Mouse (Mus musculus) G1E (cell line): ENCODE measurements around the gene Sprr2d.

Source experiments
- CTCF ChIP-seq: IDR thresholded peaks from 2 replicates; pipeline ENCODE4 v1.5.1; 2012; ENCODE audit warnings: low read depth, low read length, inconsistent platforms, mixed read lengths
- GATA1 ChIP-seq: IDR thresholded peaks from 2 replicates; pipeline ENCODE4 v1.6.1; 2012; ENCODE audit warnings: borderline replicate concordance, low read length, inconsistent platforms, mixed read lengths
- GATA2 ChIP-seq: IDR thresholded peaks from 2 replicates; pipeline ENCODE4 v1.6.1; 2012; ENCODE audit warnings: low read depth, low read length, inconsistent platforms, borderline replicate concordance
- POLR2AphosphoS5 ChIP-seq: IDR thresholded peaks from 2 replicates; pipeline ENCODE4 v1.6.1; 2012; ENCODE audit warnings: low read depth, low read length, inconsistent platforms; ENCODE audit not compliant: insufficient replicate concordance
- TAL1 ChIP-seq: conservative IDR thresholded peaks from 2 replicates; pipeline ENCODE4 v1.6.1; 2012; ENCODE audit warnings: low read depth, low read length, inconsistent platforms, mixed read lengths

DNA sequence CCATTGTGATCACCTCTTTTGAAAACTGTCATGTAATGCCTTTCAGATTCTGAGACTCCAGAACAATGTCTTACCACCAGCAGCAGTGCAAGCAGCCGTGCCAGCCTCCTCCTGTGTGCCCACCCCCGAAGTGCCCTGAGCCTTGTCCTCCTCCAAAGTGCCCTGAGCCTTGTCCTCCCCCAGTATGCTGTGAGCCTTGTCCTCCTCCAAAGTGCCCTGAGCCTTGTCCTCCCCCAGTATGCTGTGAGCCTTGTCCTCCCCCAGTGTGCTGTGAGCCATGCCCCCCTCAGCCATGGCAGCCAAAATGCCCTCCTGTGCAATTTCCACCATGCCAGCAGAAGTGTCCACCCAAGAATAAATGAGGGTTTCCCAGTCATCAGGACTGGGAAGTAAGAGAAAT lies 21.6 kb upstream of the Sprr2d start:
- TF ChIP-seq CTCF = no peak
- no peak for TF ChIP-seq GATA1
- no peak for TF ChIP-seq TAL1
- no peak for TF ChIP-seq POLR2AphosphoS5
- no peak for TF ChIP-seq GATA2
